Mouse (Mus musculus): ENCODE measurements at regions not wholly inside any gene's neighbourhood (a gene's known extent, or its start where the extent isn't known, plus 50 kb on each side); places are given as distances from the start of the nearest gene placed in this dataset.

GRCm38 (mm10) chr13:50973379-50973778 is 127.3 kb upstream of the Spin1 start:
- DNase-seq (ENCODE audit: low spot score), result no peak
- Histone ChIP-seq H3K27me3 (ENCODE audit: low read depth, poor library complexity, severe bottlenecking) (no peaks in the 10 kb centered on the region), H3K27ac (no peak overlapping the region), H3K9me3 (replicated peaks) (no peaks in the 10 kb centered on the region), H3K4me3 (no peak overlapping the region), H3K36me3 (no peaks in the 10 kb centered on the region), H3K4me1 (peaks cover 32% of the 10 kb centered on the region)
- WGBS, result 81% methylated on average over 8 of the region's 8 CpGs

GRCm38 (mm10) chr13:50975306-50975920 is 125.3 kb upstream of the Spin1 start:
- Histone ChIP-seq H3K27me3 (ENCODE audit: low read depth, poor library complexity, severe bottlenecking) (no peaks in the 10 kb centered on the region), H3K27ac (no peak overlapping the region), H3K9me3 (replicated peaks) (no peaks in the 10 kb centered on the region), H3K36me3 (no peaks in the 10 kb centered on the region), H3K4me3 (no peak overlapping the region), H3K4me1 (peaks cover 32% of the 10 kb centered on the region)
- 64% methylated on average over 12 of the region's 12 CpGs for WGBS
- DNase-seq (ENCODE audit: low spot score), result no peak

- Histone ChIP-seq H3K4me1 (0 out of 2 replicates have a peak, but pooled peaks cover 5% of the 10 kb centered on the region), H3K27me3 (ENCODE audit: low read depth, poor library complexity, severe bottlenecking) (no peaks in the 10 kb centered on the region), H3K9me3 (replicated peaks) (no peaks in the 10 kb centered on the region), H3K4me3 (no peak overlapping the region), H3K27ac (no peak overlapping the region), H3K36me3 (no peaks in the 10 kb centered on the region)
- no peak for DNase-seq (ENCODE audit: low spot score)
- 50% methylated on average over 1 of the region's 1 CpGs for WGBS
Measured at GRCm38 (mm10) chr13:50982005-50982404, 118.7 kb upstream of the Spin1 start.

GRCm38 (mm10) chr13:50982990-50983389 is 117.7 kb upstream of the Spin1 start:
- WGBS, result 78% methylated on average over 10 of the region's 10 CpGs
- DNase-seq (ENCODE audit: low spot score), result no peak
- H3K27ac ChIP-seq, result no peak overlapping the region

GRCm38 (mm10) chr13:50991726-50992432 is 108.8 kb upstream of the Spin1 start:
- 54% methylated on average over 9 of the region's 9 CpGs for WGBS
- H3K27ac ChIP-seq, result peak overlapping the region; percentile 66

More at GRCm38 (mm10) chr13:50982990-50983389, 117.7 kb upstream of the Spin1 start:
- Histone ChIP-seq H3K4me3 (no peak overlapping the region), H3K36me3 (no peaks in the 10 kb centered on the region), H3K9me3 (replicated peaks) (no peaks in the 10 kb centered on the region), H3K4me1 (0 out of 2 replicates have a peak, but pooled peaks cover under 1% of the 10 kb centered on the region), H3K27me3 (ENCODE audit: low read depth, poor library complexity, severe bottlenecking) (no peaks in the 10 kb centered on the region)

GRCm38 (mm10) chr13:50999738-51000137 is 100.9 kb upstream of the Spin1 start:
- Histone ChIP-seq H3K4me3 (no peak overlapping the region), H3K27ac (no peak overlapping the region), H3K4me1 (no peaks in the 10 kb centered on the region), H3K27me3 (ENCODE audit: low read depth, poor library complexity, severe bottlenecking) (no peaks in the 10 kb centered on the region), H3K36me3 (no peaks in the 10 kb centered on the region), H3K9me3 (replicated peaks) (no peaks in the 10 kb centered on the region)
- no peak for DNase-seq (ENCODE audit: low spot score)
- 93% methylated on average over 4 of the region's 4 CpGs for WGBS

More at GRCm38 (mm10) chr13:50991726-50992432, 108.8 kb upstream of the Spin1 start:
- H3K4me3 ChIP-seq, result no peak overlapping the region
- H3K9me3 ChIP-seq (replicated peaks), result 0 out of 2 replicates have a peak, but pooled peaks cover 2% of the 10 kb centered on the region
- peaks cover 19% of the 10 kb centered on the region for H3K4me1 ChIP-seq
- no peaks in the 10 kb centered on the region for H3K27me3 ChIP-seq (ENCODE audit: low read depth, poor library complexity, severe bottlenecking)
- peak; percentile 42 for DNase-seq (ENCODE audit: low spot score)
- H3K36me3 ChIP-seq, result no peaks in the 10 kb centered on the region

GRCm38 (mm10) chr13:51004827-51005226 is 95.9 kb upstream of the Spin1 start:
- Histone ChIP-seq H3K4me3 (no peak overlapping the region), H3K36me3 (no peaks in the 10 kb centered on the region), H3K9me3 (replicated peaks) (no peaks in the 10 kb centered on the region), H3K4me1 (no peaks in the 10 kb centered on the region), H3K27ac (no peak overlapping the region), H3K27me3 (ENCODE audit: low read depth, poor library complexity, severe bottlenecking) (no peaks in the 10 kb centered on the region)
- 76% methylated on average over 3 of the region's 3 CpGs for WGBS
- DNase-seq (ENCODE audit: low spot score), result no peak

GRCm38 (mm10) chr13:51010736-51011135 is 89.9 kb upstream of the Spin1 start:
- Histone ChIP-seq H3K27ac (no peak overlapping the region), H3K27me3 (ENCODE audit: low read depth, poor library complexity, severe bottlenecking) (no peaks in the 10 kb centered on the region), H3K36me3 (no peaks in the 10 kb centered on the region), H3K4me1 (no peaks in the 10 kb centered on the region), H3K4me3 (no peak overlapping the region), H3K9me3 (replicated peaks) (no peaks in the 10 kb centered on the region)
- 88% methylated on average over 7 of the region's 7 CpGs for WGBS
- no peak for DNase-seq (ENCODE audit: low spot score)

GRCm38 (mm10) chr13:51016209-51016608 is 84.5 kb upstream of the Spin1 start:
- Histone ChIP-seq H3K4me1 (peaks cover 20% of the 10 kb centered on the region), H3K9me3 (replicated peaks) (no peaks in the 10 kb centered on the region), H3K27ac (no peak overlapping the region), H3K36me3 (no peaks in the 10 kb centered on the region), H3K27me3 (ENCODE audit: low read depth, poor library complexity, severe bottlenecking) (no peaks in the 10 kb centered on the region), H3K4me3 (no peak overlapping the region)
- WGBS, result 70% methylated on average over 3 of the region's 3 CpGs
- no peak for DNase-seq (ENCODE audit: low spot score)

GRCm38 (mm10) chr13:51016956-51017703 is 83.5 kb upstream of the Spin1 start:
- H3K27me3 ChIP-seq (ENCODE audit: low read depth, poor library complexity, severe bottlenecking), result no peaks in the 10 kb centered on the region
- H3K36me3 ChIP-seq, result no peaks in the 10 kb centered on the region
- 77% methylated on average over 16 of the region's 16 CpGs for WGBS
- 0 out of 2 replicates have a peak overlapping the region, but pooled peaks have one; percentile 14 for H3K4me3 ChIP-seq
- peaks cover 27% of the 10 kb centered on the region for H3K4me1 ChIP-seq
- peak; percentile 32 for DNase-seq (ENCODE audit: low spot score)
- H3K27ac ChIP-seq, result peak overlapping the region; percentile 81
- H3K9me3 ChIP-seq (replicated peaks), result no peaks in the 10 kb centered on the region

- Histone ChIP-seq H3K4me3 (0 out of 2 replicates have a peak overlapping the region, but pooled peaks have one; percentile 14), H3K27me3 (ENCODE audit: low read depth, poor library complexity, severe bottlenecking) (no peaks in the 10 kb centered on the region), H3K27ac (peak overlapping the region; percentile 81), H3K4me1 (peaks cover 34% of the 10 kb centered on the region), H3K36me3 (no peaks in the 10 kb centered on the region), H3K9me3 (replicated peaks) (no peaks in the 10 kb centered on the region)
- peak; percentile 62 for DNase-seq (ENCODE audit: low spot score)
- 14% methylated on average over 10 of the region's 10 CpGs for WGBS
Measured at GRCm38 (mm10) chr13:51017727-51018321, 82.9 kb upstream of the Spin1 start.

GRCm38 (mm10) chr13:51018366-51018765 is 82.3 kb upstream of the Spin1 start:
- Histone ChIP-seq H3K9me3 (replicated peaks) (no peaks in the 10 kb centered on the region), H3K4me3 (no peak overlapping the region), H3K27me3 (ENCODE audit: low read depth, poor library complexity, severe bottlenecking) (no peaks in the 10 kb centered on the region), H3K4me1 (peaks cover 39% of the 10 kb centered on the region), H3K36me3 (no peaks in the 10 kb centered on the region), H3K27ac (peak overlapping the region; percentile 81)
- 47% methylated on average over 10 of the region's 10 CpGs for WGBS
- DNase-seq (ENCODE audit: low spot score), result peak; percentile 58
